Comparison of ENCODE assay signal across 8 mouse cellular contexts in genomic region chr16:87441089-87441488, GRCm38 (mm10). TPM values are rescaled to one million over a fixed set of nuclear protein-coding genes. Genes with fewer than 3 reads are reported as not detected.
DNase-seq lines count a peak whose midpoint lies in the region; ATAC-seq and TF ChIP-seq lines count a peak whose summit lies in the region.

No protein-coding gene starts in this region.

- no peak overlapping the region for H3K27ac ChIP-seq in ES-Bruce4 (ENCODE audit: insufficient read depth, low read length)
- no peak overlapping the region for H3K27ac ChIP-seq in embryonic facial prominence, embryonic 15.5 days (replicated peaks)
- no peak overlapping the region for H3K27ac ChIP-seq in intestine, embryonic 15.5 days
- peak overlapping the region; percentile 95 for H3K27ac ChIP-seq in liver, postnatal 0 days (ENCODE audit: low read depth)
- H3K27ac ChIP-seq in stomach, embryonic 16.5 days (ENCODE audit: low read length) = no peak overlapping the region; the same call in 1 of the 2 replicates

- TF ChIP-seq CTCF in ES-Bruce4 (IDR thresholded peaks at IDR 0.05; ENCODE audit: low read depth, low read length) = no peak
- peak; percentile 62 for TF ChIP-seq CTCF in liver, postnatal 0 days (IDR thresholded peaks at IDR 0.05; ENCODE audit: low read depth)

- TF ChIP-seq POLR2A in ES-Bruce4 (IDR thresholded peaks at IDR 0.05; ENCODE audit: insufficient read depth, low read length) = no peak

- no peak for ATAC-seq in embryonic facial prominence, embryonic 15.5 days (ENCODE audit: insufficient number of reproducible peaks, low FRiP score, low TSS enrichment, low read depth)
- ATAC-seq in intestine, embryonic 15.5 days = 0 out of 2 replicates have a peak, but pooled peaks have one; percentile 6
- ATAC-seq in liver, postnatal 0 days = peak; percentile 37
- no peak for ATAC-seq in stomach, embryonic 16.5 days (ENCODE audit: insufficient read depth, low FRiP score)

- TF ChIP-seq EP300 in ES-Bruce4 (IDR thresholded peaks at IDR 0.05; ENCODE audit: insufficient read depth, low read depth, low read length) = no peak
- TF ChIP-seq EP300 in liver, postnatal 0 days (IDR thresholded peaks at IDR 0.05; ENCODE audit: low read depth) = no peak

- H3K4me1 ChIP-seq in ES-Bruce4 (ENCODE audit: control insufficient read depth, insufficient read depth, low read length) = no peaks in the 10 kb centered on the region
- peaks cover 13% of the 10 kb centered on the region for H3K4me1 ChIP-seq in embryonic facial prominence, embryonic 15.5 days
- peaks cover 9% of the 10 kb centered on the region; the same call in 1 of the 2 replicates for H3K4me1 ChIP-seq in intestine, embryonic 15.5 days (replicated peaks)
- H3K4me1 ChIP-seq in liver, postnatal 0 days (ENCODE audit: insufficient read depth) = peaks cover 17% of the 10 kb centered on the region
- peaks cover 15% of the 10 kb centered on the region for H3K4me1 ChIP-seq in stomach, embryonic 16.5 days (ENCODE audit: control insufficient read depth, insufficient read depth, low read length)

- H3K9ac ChIP-seq in ES-Bruce4 (ENCODE audit: low read depth, poor library complexity, severe bottlenecking) = peak overlapping the region; percentile 61
- H3K9ac ChIP-seq in embryonic facial prominence, embryonic 15.5 days = peak overlapping the region; percentile 63
- peak overlapping the region; percentile 98 for H3K9ac ChIP-seq in intestine, embryonic 15.5 days
- H3K9ac ChIP-seq in liver, postnatal 0 days (replicated peaks) = peak overlapping the region; percentile 86
- H3K9ac ChIP-seq in stomach, embryonic 16.5 days (ENCODE audit: low read length) = peak overlapping the region; percentile 92

- H3K9me3 ChIP-seq in ES-Bruce4 (replicated peaks; ENCODE audit: control insufficient read depth, insufficient read depth, low read length, poor library complexity, severe bottlenecking) = no peaks in the 10 kb centered on the region
- H3K9me3 ChIP-seq in embryonic facial prominence, embryonic 15.5 days (replicated peaks) = no peaks in the 10 kb centered on the region
- H3K9me3 ChIP-seq in intestine, embryonic 15.5 days = no peaks in the 10 kb centered on the region
- no peaks in the 10 kb centered on the region for H3K9me3 ChIP-seq in liver, postnatal 0 days (ENCODE audit: low read length)
- no peaks in the 10 kb centered on the region for H3K9me3 ChIP-seq in stomach, embryonic 16.5 days (replicated peaks; ENCODE audit: control insufficient read depth, low read length)

- DNase-seq in cerebellum, adult 11-12 months = peak; percentile 31
- DNase-seq in cerebellum, adult 8-10 months = no peak
- DNase-seq in liver, postnatal 0 days = peak; percentile 31
- DNase-seq in left cerebral cortex, postnatal 4 days = no peak

- intact Hi-C loops in left cerebral cortex, postnatal 4 days (cut with DNase I) = no loop called here

- WGBS in embryonic facial prominence, embryonic 15.5 days = 20% methylated on average over 9 of the region's 9 CpGs
- WGBS in intestine, embryonic 15.5 days = 23% methylated on average over 9 of the region's 9 CpGs
- WGBS in liver, postnatal 0 days (ENCODE audit: insufficient replicate concordance) = 5% methylated on average over 9 of the region's 9 CpGs
- WGBS in stomach, embryonic 16.5 days = 17% methylated on average over 9 of the region's 9 CpGs

- H3K27me3 ChIP-seq in ES-Bruce4 (ENCODE audit: control insufficient read depth, insufficient read depth, low read length, poor library complexity, severe bottlenecking) = no peaks in the 10 kb centered on the region
- H3K27me3 ChIP-seq in embryonic facial prominence, embryonic 15.5 days = no peaks in the 10 kb centered on the region
- no peaks in the 10 kb centered on the region for H3K27me3 ChIP-seq in intestine, embryonic 15.5 days (replicated peaks)
- no peaks in the 10 kb centered on the region for H3K27me3 ChIP-seq in liver, postnatal 0 days (ENCODE audit: insufficient read depth, low read length)
- no peaks in the 10 kb centered on the region for H3K27me3 ChIP-seq in stomach, embryonic 16.5 days (ENCODE audit: control insufficient read depth, insufficient read depth, low read length)

- peak overlapping the region; percentile 93 for H3K4me3 ChIP-seq in ES-Bruce4 (ENCODE audit: low read depth, low read length)
- H3K4me3 ChIP-seq in embryonic facial prominence, embryonic 15.5 days (replicated peaks) = peak overlapping the region; percentile 61
- H3K4me3 ChIP-seq in intestine, embryonic 15.5 days (replicated peaks) = peak overlapping the region; percentile 90
- H3K4me3 ChIP-seq in liver, postnatal 0 days (ENCODE audit: low read depth, low read length) = peak overlapping the region; percentile 95
- peak overlapping the region; percentile 90 for H3K4me3 ChIP-seq in stomach, embryonic 16.5 days (replicated peaks; ENCODE audit: low read length)

- no peaks in the 10 kb centered on the region for H3K36me3 ChIP-seq in ES-Bruce4 (ENCODE audit: control insufficient read depth, insufficient read depth, low read length, poor library complexity, severe bottlenecking)
- no peaks in the 10 kb centered on the region for H3K36me3 ChIP-seq in embryonic facial prominence, embryonic 15.5 days
- H3K36me3 ChIP-seq in intestine, embryonic 15.5 days = 0 out of 2 replicates have a peak, but pooled peaks cover 1% of the 10 kb centered on the region
- no peaks in the 10 kb centered on the region; the same call in 1 of the 2 replicates for H3K36me3 ChIP-seq in liver, postnatal 0 days (replicated peaks; ENCODE audit: insufficient read depth, low read length)
- no peaks in the 10 kb centered on the region for H3K36me3 ChIP-seq in stomach, embryonic 16.5 days (ENCODE audit: control insufficient read depth, insufficient read depth, low read length)

- H3K4me2 ChIP-seq in embryonic facial prominence, embryonic 15.5 days (replicated peaks) = peak overlapping the region; percentile 68
- H3K4me2 ChIP-seq in intestine, embryonic 15.5 days (replicated peaks) = peak overlapping the region; percentile 77
- peak overlapping the region; percentile 91 for H3K4me2 ChIP-seq in liver, postnatal 0 days (ENCODE audit: low read depth, low read length)
- H3K4me2 ChIP-seq in stomach, embryonic 16.5 days (ENCODE audit: low read depth, low read length) = peak overlapping the region; percentile 53

RNA-seq across cellular contexts. Expression of gene Rwdd2b, which starts 0.7 kb away (rescaled TPM):
- 4.3 and 6.6 TPM in 2 replicates for polyA plus RNA-seq in ES-Bruce4 (2011; ENCODE audit: insufficient read depth, insufficient read length, low read depth, missing spikeins)
- polyA plus RNA-seq in embryonic facial prominence, embryonic 15.5 days (2015; fragmentation: Nextera tagmentation; extraction: Ambion mirVana) = 10.7 and 11.7 TPM in 2 replicates
- 14.2 and 15.3 TPM in 2 replicates for polyA plus RNA-seq in intestine, embryonic 15.5 days (2015; fragmentation: Nextera tagmentation; extraction: Ambion mirVana)
- polyA plus RNA-seq in liver, postnatal 0 days (2015; fragmentation: Nextera tagmentation; extraction: Ambion mirVana) = 4.6 and 5.2 TPM in 2 replicates
- polyA plus RNA-seq in stomach, embryonic 16.5 days (2015; fragmentation: Nextera tagmentation; extraction: Ambion mirVana) = 10.7 and 12.0 TPM in 2 replicates
- total RNA-seq in left cerebral cortex, postnatal 4 days (2021) = 10 to 100 TPM; 12.4 to 12.5 TPM

RNA-seq across cellular contexts. Expression of gene Ltn1, which starts 8.7 kb away (rescaled TPM):
- 29.0 and 29.9 TPM in 2 replicates for polyA plus RNA-seq in ES-Bruce4 (2011; ENCODE audit: insufficient read depth, insufficient read length, low read depth, missing spikeins)
- polyA plus RNA-seq in embryonic facial prominence, embryonic 15.5 days (2015; fragmentation: Nextera tagmentation; extraction: Ambion mirVana) = 22.5 and 23.3 TPM in 2 replicates
- 22.9 and 26.8 TPM in 2 replicates for polyA plus RNA-seq in intestine, embryonic 15.5 days (2015; fragmentation: Nextera tagmentation; extraction: Ambion mirVana)
- polyA plus RNA-seq in liver, postnatal 0 days (2015; fragmentation: Nextera tagmentation; extraction: Ambion mirVana) = 5.2 and 6.9 TPM in 2 replicates
- 27.9 and 28.8 TPM in 2 replicates for polyA plus RNA-seq in stomach, embryonic 16.5 days (2015; fragmentation: Nextera tagmentation; extraction: Ambion mirVana)
- 10 to 100 TPM; 42.1 to 44.1 TPM for total RNA-seq in left cerebral cortex, postnatal 4 days (2021)

RNA-seq across cellular contexts. Expression of gene Usp16, which starts 13.4 kb away (rescaled TPM):
- polyA plus RNA-seq in ES-Bruce4 (2011; ENCODE audit: insufficient read depth, insufficient read length, low read depth, missing spikeins) = 48.6 and 50.4 TPM in 2 replicates
- 45.7 and 51.7 TPM in 2 replicates for polyA plus RNA-seq in embryonic facial prominence, embryonic 15.5 days (2015; fragmentation: Nextera tagmentation; extraction: Ambion mirVana)
- polyA plus RNA-seq in intestine, embryonic 15.5 days (2015; fragmentation: Nextera tagmentation; extraction: Ambion mirVana) = 35.6 and 41.0 TPM in 2 replicates
- polyA plus RNA-seq in liver, postnatal 0 days (2015; fragmentation: Nextera tagmentation; extraction: Ambion mirVana) = 21.8 and 23.6 TPM in 2 replicates
- 35.3 and 39.0 TPM in 2 replicates for polyA plus RNA-seq in stomach, embryonic 16.5 days (2015; fragmentation: Nextera tagmentation; extraction: Ambion mirVana)
- total RNA-seq in left cerebral cortex, postnatal 4 days (2021) = 10 to 100 TPM; 58.8 to 68.5 TPM

RNA-seq across cellular contexts. Expression of gene Cct8, which starts 54.6 kb away (rescaled TPM):
- polyA plus RNA-seq in ES-Bruce4 (2011; ENCODE audit: insufficient read depth, insufficient read length, low read depth, missing spikeins) = 653 and 655 TPM in 2 replicates
- polyA plus RNA-seq in embryonic facial prominence, embryonic 15.5 days (2015; fragmentation: Nextera tagmentation; extraction: Ambion mirVana) = 368 and 388 TPM in 2 replicates
- polyA plus RNA-seq in intestine, embryonic 15.5 days (2015; fragmentation: Nextera tagmentation; extraction: Ambion mirVana) = 422 and 457 TPM in 2 replicates
- 169 and 170 TPM in 2 replicates for polyA plus RNA-seq in liver, postnatal 0 days (2015; fragmentation: Nextera tagmentation; extraction: Ambion mirVana)
- 364 and 381 TPM in 2 replicates for polyA plus RNA-seq in stomach, embryonic 16.5 days (2015; fragmentation: Nextera tagmentation; extraction: Ambion mirVana)
- 100 to 1,000 TPM; 241 to 246 TPM for total RNA-seq in left cerebral cortex, postnatal 4 days (2021)

Comparison
In these comparisons a context has a peak if more than half of its experiments do, and no peak if none do; other contexts are left out.
1. DNase-seq: peak in cerebellum, adult 11-12 months (single experiment) and liver, postnatal 0 days (single experiment); none in cerebellum, adult 8-10 months (single experiment) and left cerebral cortex, postnatal 4 days (single experiment).
2. ATAC-seq: peak in intestine, embryonic 15.5 days (single experiment) and liver, postnatal 0 days (single experiment); none in embryonic facial prominence, embryonic 15.5 days (single experiment) and stomach, embryonic 16.5 days (single experiment).
3. Peak in every context shown above with its lines, with median percentiles within 50 percentile points of each other: H3K4me3 ChIP-seq, H3K9ac ChIP-seq and H3K4me2 ChIP-seq.